Mouse (Mus musculus) cerebellum, adult 9-11 months (tissue): Measurements from ENCODE around the gene Cmtm3.

Source experiments
- DNase-seq: peaks from one replicate; pipeline ENCODE4 v3.0.0; 2022

Cmtm3 gene

DNA sequence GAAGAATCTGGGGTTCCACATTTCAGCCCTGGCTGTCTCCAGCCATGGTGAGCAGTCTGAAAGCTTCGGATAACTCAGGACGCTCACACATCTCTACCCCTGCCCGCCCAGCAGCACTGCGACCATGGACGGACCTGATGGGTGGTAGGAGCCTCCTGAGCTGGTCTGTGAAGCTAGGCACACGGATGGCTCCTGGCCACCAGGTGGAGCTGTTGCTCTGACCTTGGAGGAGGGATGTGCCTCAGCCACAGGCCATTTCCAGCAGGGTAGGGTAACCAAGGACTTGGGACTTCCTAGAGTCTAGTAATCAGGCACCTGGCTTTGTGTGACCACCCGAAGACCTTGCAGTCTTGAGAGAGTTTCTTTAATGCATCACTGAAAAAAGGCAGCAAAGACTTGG, 4.7 kb downstream of the Cmtm3 start:
- peak; percentile 86 for DNase-seq

DNA sequence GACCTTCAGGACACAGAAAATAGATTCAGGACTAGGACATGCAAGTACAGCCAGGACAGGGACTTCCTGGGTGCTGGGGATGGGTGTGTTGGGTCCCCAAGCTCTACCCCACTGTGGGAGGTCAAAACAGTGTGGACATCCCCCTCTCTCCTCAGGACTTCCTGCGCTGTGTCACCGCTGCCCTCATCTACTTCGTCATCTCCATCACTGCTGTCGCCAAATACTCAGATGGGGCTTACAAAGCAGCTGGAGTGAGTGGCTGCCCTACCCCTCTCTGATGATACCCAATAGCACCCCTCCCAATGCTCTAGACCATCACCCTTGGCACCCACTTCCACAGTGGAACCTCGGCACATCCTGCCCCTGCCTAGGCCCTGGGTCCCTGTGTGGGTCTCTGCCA, 5.4 kb downstream of the Cmtm3 start:
- DNase-seq: no peak

DNA sequence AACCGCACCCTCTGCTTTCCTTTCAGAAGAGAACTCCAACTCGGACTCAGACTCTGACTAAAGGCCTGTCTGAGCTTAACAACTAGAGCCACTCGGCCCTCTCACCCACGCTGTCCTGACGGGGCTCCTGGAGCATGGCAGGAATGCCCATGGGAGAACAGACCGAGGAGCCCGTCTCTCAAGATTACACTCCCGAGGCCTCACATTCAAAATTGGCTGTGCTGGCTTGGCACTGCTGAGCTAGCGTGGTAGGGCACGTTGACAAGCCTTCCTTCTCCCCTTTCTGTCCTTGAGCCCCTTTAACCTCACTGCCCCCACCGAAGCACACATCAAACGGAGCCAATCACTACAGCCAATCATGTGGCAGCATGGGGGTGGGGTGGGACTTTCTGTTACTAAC, 7.5 kb downstream of the Cmtm3 start:
- DNase-seq: no peak

DNA sequence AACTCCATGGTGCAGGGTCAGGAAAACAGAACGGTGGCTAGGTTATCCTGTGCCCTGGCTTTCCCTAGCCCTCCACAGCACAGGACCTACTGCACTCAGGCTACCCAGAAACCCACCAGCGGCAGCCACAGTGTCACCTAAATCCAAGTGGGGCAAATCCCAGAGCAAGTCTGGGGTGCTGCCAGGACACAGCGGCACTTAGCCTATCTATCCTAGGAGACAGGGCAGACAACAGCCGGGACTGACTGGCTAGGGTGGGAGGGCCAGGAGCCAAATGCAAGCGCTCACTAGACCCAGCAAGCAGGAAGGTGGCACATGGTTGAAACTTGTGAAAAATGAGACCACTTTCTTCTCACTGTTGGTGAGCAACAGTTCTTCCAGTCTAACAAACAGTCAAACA, 9.8 kb downstream of the Cmtm3 start:
- DNase-seq: no peak

DNA sequence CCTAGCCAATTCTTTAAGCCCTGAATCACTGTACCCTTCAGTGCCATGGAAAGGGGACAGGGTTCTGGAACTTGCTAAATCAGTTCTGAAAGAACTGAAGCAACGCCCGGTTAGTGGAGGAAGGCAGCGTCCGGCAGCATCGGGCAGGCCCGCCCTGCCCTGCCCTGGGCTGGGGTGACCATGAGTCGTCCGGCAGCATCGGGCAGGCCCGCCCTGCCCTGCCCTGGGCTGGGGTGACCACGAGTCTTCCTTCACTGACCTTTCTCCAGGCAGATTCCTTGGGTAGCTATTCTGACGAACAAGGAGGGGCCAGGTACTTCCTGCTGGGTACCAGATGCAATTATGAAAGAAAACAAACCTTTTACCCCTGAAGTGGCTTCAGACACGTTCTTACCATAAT, 10.8 kb downstream of the Cmtm3 start:
- DNase-seq: no peak

DNA sequence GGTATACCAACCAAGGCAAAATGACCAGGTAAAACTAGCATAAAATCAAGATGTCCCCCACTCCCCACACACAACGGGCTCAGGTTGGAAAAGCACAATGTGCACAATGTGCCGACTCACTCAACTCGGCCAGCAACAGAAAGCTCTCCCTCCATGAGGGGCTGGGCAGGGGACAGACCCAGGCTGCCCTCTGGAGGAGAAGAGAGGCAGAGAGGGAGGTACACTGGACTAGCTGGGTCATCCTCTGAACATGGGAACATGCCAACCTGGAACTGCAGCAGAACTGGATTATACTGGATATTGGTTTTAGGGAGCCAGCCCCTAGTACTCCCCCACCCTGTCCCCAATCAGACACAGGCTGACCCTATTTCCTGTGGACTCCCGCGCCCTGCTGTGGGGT, 14.0 kb downstream of the Cmtm3 start:
- DNase-seq: no peak

DNA sequence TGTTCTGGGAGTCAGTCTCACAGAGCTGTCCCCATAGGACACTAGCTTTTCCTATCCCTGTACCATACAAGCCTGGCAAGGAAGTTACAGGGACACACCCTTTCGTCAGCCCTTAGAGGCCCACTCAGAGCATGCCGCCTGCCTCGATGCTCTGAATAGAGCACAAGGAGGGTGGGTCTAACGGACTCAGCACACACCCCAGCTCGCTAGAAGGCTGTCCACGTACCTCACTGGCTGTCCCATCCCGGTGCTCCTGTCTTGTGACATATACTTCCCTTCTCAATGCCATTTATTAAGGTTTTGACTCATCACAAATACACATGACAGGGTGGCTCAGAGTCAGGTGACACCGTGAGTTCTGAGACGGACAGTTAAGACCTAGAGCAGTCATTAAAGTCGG, 15.3 kb downstream of the Cmtm3 start:
- no peak for DNase-seq

DNA sequence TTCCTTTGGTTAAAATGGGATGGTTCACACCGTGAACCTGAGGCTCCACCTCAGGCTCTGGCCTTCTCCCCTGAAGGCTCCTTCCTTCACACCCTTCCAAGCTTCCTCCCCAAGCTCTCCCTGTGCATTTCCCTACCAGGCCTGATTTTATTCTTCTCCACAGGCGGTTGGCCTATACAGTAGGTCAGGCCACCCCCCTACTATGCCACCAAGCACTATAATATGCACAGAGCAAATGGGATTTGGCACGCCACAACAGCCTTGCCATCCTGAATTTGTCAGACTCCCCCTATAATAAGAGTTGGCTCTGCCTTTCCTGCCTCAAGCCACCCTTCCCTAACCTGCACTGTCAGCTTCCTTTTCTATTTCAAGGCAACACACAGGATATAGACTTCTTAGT, 19.4 kb downstream of the Cmtm3 start:
- DNase-seq: no peak

DNA sequence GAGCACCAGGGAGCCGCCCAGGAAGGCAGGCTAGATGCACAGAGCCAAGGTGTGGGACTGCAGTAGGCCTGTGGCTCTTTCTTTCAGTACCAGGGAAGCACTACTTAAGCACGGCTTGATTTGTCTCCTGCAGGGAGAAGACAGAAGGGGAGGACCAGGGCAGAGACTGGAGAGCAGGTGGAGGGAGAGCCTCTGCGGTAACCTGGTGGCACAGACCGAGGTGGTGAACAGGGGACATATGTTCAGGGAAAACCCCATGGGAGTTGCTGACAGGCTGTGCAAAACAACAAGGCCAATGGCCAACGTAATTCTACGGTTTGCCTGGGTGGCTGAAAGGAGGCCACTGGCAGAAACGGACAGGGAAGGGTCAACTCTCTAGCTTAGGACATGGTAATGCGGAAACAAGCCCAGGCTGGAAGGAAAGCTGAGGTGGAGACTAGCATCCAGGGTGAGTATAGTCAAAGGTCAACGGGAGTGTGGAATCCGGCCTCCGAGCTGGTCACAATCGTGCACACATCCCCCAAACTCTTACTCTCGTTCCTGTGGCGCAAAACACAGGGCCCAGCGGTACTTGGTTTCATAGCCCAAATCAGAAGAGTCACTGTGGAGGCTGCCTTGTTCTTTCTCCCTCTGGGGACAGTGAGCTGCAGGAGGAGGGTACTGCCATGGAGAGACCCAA, 20.7 kb downstream of the Cmtm3 start:
- DNase-seq: peak; percentile 79

DNA sequence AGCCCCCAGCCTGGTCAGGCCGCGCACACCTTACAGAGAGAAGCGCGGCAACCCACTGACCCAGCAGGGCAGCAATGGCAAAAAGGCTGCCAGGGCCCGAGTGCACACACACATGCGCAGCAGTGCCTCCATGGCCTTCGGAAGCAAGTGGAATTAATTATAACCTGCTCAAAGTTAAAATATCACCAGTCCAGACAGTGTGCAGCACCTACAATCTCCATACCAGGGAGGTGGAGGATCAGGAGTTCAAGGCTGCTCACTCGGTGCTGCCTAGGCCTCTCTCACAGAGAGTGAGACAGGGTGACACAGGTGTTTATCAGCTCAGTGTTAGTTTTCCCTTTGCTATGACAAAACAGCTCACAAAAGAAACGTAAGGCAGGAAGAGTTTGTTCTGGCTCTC, 26.5 kb downstream of the Cmtm3 start:
- no peak for DNase-seq

DNA sequence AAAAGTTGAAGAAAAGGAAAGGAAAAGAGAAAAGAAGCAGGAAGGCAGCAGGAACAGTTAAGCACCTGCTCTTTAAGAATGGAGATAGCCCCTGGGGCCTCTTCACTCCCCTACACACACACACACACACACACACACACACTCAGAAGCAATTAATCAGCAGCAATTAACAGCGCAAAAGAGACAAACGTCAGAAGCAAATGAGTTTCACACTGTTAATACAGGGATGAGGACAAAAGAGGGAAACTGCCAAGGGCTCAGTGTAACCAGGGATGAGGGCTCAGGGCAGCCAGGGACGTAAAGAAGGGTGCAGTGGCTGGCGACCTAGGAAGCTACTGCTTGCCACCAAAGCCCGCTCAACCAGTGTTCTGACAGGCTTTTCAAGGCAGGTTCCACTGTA, 28.2 kb downstream of the Cmtm3 start:
- DNase-seq: no peak

DNA sequence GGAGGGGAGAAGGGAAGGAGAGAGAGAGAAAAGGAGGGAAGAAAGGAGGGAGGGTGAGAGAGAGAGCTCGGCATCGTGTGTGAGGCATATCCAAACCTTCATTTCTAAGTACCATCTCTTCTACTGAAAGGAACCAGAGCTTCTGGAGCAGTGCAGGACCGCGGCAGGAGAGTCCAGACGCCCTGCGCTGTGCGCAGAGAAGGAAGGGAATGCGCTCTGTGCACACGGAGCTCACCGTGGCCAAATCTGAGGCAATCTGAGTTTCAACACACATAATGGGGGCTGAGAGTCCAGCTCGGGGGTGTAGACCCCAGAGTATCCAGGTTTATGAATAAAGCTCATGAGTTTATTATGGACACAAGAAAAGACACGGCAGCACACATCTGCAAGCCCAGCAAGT, 30.4 kb downstream of the Cmtm3 start:
- no peak for DNase-seq

DNA sequence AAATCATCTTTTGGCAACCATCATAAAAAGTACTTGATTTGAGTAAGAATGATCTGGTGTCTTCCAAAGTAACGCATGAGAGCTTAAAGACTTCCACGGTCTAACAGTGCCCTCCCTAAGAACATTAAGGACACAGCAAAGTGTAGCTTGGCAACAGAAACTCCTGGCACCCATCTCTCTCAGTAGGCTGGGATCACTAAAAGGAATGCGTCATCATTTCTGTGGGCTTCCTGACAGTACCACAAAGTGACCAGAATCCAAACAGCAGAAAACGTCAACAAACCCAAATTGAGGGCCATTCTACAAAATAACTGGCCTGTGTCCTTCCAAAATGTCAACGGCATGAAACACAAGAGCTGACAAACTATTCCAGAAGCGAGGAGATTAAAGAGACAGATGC, 30.9 kb downstream of the Cmtm3 start:
- no peak for DNase-seq

DNA sequence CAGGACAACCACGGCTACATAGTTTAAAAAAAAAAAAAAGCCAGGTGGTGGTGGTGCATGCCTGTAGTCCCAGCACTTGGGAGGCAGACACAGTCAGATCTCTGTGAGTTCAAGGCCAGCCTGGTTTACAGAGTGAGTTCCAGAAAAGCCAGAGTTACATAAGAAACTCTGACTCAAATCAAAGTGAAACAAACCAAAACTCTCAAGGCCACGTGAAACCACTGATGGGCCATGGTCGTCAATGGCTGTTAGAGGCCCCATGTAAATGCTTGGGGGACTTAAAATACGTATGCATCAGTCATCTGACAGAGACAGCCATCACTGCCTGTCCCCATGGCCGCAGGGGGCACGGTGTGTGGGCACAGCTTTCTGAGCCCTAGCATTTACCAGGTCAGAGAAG, 31.9 kb downstream of the Cmtm3 start:
- no peak for DNase-seq

DNA sequence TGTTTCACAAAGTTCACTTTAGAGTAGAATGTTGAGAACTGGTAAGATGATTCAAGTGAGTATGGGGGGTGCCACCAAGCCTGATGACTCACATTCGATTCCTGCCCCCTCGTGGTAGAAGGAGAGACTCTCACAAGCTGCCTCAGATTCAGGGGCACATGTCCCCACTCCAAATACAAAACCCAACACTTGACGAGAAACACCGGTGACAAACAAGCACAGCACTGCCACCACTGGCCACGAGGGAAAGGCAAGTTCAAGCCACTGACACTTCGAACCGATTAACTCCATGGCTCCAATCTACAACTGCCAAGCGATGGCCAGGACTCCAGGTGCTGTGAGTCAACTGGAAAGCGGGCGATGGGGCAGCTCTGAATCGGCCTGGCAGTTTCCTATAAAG, 34.6 kb downstream of the Cmtm3 start:
- no peak for DNase-seq

DNA sequence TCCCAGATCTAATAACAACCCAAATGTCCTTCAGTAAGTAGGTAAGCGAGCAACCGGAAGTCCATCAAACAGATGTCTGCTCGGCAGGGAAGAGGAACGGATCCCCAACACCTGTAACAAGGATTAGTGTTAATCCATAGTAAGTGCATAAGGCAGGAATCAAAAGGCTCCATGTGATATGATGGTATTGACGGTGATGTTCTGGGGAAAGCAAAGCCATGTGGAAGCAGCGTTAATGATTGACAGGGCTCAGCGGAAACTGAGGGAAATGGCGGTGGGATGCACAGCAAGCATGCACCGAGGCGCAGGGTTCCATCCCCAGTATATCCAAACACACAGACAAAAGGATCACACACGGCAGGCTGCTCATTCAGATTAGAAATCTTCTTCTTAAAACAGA, 35.1 kb downstream of the Cmtm3 start:
- DNase-seq: no peak

DNA sequence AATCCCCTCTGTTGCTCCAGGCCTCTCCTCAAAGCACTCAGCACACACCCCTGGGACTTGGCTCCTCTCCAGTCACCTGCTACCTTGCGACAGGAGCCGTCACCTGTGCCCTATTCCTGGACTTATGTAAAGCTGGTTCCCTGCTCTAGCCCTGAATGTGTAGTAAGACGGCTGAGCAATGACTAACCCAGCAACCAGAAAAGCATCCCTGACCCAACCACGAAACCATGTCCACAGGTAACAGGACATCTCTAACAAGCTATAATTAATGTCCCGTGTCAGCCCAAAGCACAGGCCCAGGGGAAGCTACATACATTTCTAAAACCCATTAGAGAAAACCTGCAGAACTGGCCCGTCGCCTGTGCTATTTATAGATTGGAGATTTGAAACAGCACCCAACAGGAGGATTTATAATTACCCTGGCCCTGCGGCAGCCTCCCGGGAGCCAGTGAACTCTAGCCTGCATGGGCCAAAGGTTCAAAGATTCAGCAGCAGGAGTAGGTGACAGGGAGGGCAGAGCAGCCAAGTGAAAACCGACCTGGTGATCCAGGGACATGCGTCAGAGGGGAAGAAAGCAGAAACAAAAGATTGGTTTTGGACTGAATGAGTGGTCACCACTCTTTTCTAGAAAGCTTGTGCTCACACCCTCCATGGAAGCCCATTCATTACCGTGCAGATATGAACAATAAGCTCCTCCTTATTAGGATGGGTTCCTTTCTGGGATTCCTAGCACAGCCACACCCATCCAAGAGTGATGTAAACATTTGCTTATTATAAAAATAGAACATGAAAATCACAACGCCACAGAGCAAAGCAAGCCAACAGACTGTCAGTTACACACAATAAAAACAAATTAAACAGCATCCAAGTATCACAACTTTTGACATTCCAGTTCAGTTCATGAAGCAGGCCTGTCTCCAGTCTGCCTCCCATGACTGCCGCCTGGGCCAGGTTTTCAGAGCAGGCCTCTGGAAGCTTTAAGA, 35.9 kb downstream of the Cmtm3 start:
- DNase-seq: peak; percentile 74

DNA sequence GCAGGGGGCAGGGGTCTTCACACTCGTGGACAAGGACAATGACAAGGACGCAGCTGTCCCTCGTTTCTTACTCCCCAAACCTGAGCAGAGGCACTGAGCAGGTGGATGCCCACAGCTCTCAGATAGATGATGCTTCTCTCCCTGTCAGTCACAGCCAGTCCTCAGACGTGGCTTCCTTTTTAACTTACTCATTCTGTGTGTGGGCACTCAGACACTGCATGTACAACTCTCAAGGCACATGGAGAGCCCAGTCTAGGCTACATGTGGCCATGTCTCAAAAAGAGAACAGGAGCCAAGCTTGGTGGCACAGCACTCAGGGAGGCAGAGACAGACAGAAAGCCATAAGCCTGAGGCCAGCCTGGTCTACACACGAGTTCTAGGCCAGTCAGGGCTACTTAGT, 36.7 kb downstream of the Cmtm3 start:
- no peak for DNase-seq

DNA sequence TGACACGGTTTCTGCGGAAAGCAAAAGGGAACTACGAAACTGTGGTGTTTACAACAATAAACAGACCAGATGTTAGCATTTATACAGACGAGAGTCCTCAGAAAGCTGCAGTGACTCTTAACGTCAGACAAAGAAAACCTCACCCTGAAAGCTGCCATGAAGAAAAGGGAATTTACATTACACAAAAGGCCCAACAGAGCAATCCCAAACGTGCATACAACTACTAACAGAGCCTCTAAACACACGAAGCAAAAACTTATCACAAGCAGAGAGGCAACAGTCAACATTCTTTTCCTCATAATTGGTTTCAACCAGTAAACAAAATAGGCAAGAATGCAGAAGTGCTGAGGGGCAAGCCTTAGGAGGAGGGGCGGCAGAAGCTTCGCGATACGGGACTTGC, 37.5 kb downstream of the Cmtm3 start:
- no peak for DNase-seq

DNA sequence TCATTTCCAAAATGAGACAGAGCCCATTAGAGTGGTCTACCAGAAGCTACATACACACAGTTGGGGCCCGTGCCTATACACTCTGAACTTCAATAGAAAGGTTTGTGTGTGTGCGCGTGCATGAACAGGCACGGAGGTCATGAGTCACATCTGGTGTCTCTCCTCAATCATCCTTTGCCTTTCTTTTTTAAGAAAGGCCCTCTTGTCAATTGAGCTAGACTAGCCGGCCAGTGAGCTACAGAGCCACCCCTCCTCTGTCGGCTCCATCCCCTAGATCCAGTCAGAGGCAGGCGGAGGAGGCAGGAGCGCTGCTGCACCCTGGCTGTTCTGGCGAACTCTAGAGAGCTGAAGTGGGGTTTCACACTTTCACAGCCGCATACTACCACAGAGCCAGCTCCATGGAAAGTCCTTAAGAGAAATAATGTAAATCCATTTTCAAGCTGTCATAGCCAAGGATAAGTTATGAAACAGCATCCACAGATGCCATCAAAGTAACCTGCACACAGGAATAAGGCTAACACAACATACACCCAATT, 40.2 kb downstream of the Cmtm3 start:
- DNase-seq: no peak

DNA sequence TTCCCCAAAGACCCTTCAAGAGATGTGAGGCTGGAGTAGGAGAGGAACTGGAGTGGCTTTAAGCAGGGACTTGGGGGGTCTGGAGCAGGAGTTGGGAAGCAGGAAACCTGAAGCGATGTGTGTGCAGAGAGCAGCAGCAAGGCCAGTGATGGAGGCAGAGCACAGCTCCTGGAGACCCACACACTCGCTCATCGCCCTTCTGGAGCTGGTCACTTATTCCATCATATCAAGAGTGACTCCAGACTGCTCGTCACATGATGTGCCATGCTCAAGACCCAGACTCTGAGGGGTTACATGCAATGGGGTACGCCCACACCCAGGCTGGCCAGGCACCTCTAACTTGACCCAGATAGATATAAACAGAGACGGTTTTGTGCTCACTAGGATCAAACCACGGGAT, 41.1 kb downstream of the Cmtm3 start:
- no peak for DNase-seq

DNA sequence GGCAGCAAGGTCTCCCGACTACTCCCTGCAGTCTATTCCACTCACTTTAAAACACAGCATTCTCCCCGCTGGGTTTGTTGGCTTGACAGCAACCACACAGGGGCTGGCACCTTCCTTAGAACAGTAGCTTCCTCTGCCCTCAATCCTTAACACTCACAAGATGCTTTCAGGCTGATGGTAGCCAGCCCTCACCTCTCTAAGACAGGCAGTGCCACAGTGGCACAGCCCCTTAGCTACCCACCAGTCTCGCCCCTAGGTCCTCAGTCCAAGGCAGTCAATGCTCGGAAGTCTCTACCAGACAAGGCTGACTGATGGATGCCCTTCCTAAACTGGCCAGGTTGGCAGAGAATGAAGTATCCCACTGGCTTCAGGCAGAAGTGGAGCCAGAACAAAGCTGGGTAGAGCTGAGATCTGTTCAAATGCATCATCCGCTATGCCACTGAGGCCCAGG, 41.8 kb downstream of the Cmtm3 start:
- peak; percentile 67 for DNase-seq

DNA sequence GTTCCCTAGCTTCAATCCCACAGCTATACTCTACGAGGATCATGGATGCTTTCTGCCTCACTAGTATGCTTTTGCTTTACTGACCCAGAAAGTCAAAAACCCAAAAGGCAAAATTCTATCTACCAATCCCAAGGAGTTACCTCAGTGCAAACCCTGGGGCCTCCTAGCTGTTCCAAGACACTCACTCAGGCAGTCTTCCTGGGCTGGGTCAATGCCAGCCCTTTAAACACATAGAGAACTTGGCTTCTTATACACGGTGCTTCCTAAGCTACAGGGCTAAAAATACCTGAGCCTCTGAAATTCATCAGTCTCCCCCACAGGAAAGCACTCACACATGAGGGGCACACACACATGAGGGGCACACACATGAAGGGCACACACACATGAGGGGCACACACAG, 44.1 kb downstream of the Cmtm3 start:
- no peak for DNase-seq

DNA sequence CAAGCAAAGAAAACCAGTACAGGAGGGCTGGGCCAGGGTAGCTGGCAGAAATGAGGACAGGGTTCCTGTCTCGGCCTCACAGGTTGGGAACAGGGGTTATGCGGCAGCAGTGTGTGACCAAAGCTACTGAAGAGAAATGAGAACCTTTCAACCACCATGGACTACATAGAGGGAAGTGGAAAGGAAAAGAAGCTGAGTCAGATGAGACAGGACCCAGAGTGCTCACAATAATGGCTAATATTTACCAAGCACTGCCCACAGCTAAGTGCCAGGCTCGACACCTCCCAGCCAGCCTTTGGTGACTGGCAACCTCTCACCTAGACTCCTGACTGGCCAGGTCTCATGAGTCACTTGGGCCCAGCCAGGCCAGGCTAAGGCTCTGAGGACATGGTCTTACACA, 44.8 kb downstream of the Cmtm3 start:
- no peak for DNase-seq
